Mouse (Mus musculus) hindlimb bud, embryonic 11.5 days (tissue): ENCODE results near the gene Gpt2.

ENCODE experiments used
- DNase-seq: peaks from one replicate; pipeline ENCODE4 v3.0.0-alpha.2; 2012; ENCODE audit warnings: low read depth, low spot score; ENCODE audit errors: extremely low spot score

The Gpt2 gene

DNA sequence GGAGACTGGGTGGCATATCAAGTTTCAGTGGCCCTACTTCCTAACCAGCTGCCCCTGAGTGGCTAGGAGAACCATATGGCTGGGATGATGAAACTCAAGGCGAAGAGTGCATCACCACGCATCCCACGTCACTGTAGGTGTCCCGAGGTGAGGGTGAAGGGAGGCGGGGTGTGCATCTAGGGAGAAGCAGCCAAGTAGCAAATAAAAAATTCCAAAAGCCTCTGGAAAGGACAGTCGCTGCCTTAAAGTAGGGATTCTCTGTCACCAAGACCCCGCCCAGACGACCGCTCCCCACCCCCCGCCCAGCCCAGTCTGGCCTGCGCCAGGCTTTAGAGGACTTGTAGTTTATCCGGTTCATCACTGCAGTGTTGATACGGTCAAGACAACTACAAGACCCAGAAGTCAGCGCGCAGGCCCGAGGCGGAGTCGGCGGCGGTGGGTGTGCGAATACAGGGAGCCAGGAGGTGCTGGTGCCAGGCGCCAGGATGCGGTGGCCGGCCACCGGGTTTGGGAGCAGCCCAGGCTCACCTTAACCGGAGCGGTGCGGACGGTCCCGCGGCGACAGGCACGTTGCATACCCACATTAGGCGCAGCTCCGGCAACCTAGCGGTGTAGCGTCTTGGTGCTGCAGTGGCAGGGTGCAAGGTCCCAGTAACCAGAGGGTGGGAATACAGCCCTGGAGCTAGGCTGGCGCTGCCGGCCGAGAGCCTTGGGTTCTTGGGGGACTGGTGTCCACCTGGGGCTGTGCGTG lies at the start of gene Gpt2:
Gpt2 (plus strand) TSS at position 452 of the 751 bp plus-strand sequence.
- peak; percentile 73 for DNase-seq

DNA sequence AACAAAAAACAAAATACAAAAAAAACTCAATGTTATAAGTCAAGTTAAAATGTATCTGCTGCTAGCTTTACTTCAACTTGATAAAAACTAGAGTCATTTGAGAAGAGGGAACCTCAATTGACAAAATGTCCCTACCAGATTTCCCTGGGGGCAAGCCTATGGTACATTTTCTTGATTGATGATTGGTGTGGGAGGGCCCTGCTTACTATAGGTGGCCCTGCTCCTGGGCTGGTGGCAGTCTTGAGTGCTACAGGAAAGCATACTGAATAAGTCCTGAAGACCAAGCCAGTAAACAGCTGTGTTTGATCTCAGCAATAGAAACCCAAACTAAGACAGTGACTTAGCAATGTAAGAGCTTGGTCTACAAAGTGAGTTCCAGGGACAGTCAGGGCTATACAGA lies 48.3 kb upstream of the Gpt2 start:
- DNase-seq, result no peak

DNA sequence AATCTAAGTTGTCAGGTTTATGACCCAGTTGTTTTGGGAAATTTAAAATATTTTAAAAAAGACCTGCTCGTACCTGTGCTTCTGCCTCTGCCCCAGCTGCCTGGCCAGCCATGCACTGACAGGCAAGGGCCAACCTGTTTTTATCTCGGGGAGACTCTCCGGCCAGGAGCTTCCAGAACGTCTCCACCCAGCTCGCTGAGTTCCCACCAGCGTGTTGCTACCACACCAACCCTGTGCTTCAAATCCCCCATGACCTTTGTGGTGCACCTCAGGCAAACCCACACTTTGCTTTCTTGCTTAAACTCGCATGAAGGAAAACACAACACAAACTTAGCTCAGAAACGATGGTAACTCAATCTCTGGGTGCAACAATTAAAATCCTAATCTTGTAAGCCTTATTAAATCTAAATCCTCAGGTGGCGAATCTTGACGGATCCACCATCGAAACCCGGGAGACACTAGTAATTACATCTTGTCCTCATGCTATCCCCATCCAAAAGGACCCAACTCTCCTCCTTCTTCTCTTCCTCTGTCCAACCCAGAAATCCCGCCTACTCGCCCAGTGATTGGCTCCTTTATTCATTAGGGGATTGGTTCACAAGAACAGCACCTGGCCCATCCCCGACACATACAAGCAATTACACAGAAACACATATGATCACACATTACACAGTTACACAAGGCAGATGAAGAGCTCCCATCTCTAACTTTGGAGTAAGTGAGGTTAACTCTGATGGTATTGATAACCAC lies 46.3 kb upstream of the Gpt2 start:
- no peak for DNase-seq

DNA sequence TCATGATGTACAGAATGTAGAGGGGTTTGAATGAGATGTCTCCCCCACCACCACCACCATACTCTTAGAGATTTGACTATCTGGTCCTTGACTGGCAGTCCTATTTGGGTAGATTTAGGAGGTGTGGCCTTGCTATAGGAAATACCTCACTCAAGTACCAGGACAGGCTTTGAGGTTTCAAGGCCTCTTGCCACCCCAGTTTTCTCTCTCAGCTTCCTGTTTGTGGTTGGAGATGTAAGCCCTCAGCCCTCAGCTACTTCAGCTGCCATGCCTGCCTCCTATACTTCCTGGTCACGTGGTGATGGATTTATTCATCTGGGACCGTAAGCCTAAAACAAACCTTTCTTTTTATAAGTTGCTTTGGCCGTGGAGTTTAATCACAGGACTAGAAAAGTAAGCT lies 42.0 kb upstream of the Gpt2 start:
- DNase-seq, result no peak

DNA sequence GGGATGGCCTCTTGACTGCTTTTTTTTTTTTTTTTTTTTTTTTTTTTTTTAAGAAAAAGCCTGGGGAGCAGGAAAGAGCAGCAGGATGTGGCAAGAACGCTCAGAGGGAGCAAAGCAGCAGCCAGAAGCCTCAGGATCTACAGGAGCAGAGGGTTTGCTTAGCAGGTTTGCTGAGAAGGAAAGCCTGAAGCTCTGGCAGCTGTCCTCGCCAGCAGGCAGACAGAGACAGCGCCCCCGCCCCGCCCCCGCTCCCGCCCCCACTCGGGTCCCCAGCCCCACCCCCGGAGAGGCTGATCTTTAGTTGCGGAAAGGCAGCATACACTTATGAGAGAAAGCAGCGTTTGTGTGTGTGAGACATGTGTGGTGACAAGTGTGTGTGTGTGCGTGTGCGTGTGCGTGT lies 40.0 kb upstream of the Gpt2 start:
- DNase-seq, result no peak

DNA sequence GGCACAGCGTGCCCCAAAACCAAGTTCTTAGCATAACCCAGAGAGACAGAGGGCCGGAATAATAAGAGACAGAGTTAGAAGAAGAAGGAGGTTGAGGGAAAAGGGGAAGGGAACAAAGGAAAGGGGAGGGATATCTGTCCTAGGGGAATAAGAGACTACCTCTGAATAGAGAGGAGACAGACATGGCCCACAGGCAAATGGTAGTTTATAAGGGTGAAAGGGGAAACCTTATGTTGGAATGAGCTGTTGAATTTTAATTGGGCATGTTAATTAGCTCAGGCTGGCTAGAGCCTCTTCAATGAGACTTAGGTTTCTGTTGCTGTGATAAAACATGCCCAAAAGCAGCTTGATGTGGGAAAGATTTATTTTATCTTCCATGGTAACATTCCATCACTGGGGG lies 39.1 kb upstream of the Gpt2 start:
- no peak for DNase-seq

DNA sequence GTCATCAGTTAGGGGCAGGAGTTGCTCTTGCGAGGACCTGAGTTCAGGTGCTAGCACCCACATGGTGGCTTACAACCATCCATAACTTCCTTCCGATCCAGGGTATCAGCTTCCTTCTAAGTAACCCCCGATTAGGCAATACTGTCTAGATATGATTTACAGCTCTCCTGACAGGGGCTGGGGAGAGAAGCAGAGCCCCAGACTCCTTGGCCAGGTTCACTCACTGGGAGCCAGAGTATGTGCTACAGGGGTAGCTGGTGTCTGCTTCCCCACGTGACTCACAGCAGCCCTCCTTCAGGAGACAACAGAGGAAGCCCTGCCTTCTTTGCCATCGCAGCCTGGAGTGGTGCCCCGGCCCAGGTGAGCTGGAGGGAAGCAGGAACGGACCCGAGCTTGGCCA lies 37.6 kb upstream of the Gpt2 start:
- DNase-seq, result no peak

DNA sequence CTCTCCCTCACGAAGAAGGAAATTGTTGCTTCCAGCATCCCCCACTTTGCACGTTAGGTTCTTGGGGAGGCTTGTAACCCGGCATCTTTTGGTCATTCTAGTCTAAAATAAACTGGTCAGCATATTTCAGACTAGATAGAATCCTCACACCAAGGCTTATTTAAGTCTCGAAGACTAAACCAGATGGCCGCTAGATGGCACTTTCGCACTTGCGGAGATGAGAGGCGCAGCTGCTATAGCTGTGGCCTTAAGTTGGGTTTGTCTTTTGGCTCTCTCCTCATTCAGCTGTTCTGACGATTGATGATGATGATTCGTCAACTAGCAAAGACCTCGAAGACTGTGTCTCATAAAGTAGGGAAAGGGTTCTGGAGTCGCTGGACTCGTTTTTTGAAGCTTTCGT lies 35.8 kb upstream of the Gpt2 start:
- DNase-seq, result peak; percentile 62

DNA sequence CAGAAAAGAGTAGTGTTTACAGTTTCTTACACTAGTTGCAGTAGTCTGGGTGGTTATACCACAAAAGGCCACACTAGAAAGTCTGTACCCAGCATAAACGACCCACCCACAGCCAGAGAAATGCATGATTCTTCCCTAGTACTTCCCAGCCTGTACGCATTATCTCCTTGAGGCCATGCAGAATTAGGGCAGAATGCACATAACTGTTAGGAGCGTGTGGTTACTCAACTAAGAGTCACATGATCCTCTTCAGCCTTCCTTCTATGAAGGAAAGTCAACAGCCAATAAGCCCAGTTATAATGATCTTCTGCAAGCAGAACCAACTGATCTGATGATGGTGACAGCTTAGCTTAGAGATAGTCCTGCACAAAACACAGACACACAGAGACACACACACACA lies 32.8 kb upstream of the Gpt2 start:
- no peak for DNase-seq

DNA sequence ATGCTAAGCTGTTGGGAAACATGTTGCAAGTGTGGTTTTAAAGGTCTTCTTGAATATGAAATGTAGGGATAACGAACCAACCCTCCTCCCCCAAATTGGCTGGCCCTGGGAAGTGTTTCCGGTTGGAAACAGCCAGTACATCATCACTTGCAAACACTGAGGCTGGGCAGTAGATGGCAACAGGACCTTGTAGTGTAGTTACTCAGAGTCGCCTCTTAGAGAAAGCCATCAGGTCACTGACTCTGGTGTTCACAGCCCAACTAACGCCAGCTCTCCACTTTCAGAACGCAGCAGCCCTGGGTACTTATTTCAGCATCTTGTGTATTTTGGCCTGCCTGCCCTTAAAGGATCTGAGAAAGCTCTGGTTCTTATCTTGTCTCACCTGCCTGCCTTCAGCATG lies 31.6 kb upstream of the Gpt2 start:
- DNase-seq, result no peak

DNA sequence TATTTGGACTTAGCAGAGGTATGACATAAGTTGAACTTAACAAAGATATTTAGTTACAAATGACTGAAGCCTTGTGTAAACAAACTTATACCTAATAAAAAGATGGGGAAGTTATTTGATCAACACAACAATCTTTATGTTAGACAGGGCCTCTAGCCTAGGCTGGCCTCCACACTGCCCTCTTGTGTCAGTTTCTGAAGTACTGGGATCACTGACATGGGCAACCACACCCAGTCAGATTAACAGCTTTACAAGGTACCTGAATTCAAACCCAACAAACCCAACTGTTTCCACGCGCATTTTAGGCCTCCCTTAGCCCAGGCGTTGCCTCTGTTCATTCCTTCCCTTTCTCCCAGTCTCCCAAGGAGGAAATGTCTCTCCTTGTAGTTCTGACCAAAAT lies 31.0 kb upstream of the Gpt2 start:
- DNase-seq, result no peak

DNA sequence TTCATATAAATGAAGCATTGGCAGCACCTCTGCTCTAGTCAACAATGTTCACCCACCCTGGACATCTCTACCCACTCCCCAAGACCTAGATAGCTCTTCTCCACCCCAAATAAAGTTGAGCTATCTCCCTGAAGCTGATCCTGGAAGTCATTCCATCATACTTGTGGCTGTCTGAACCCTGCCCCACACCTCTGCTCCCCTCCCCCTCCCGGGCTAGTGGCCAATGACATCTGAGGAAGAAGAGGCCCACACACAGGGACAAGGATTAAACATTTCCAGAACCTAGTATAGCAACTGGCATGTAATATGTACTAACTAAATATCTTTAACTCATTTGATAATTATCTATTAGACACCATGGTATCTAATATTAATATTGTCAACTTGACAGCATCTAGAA lies 29.9 kb upstream of the Gpt2 start:
- DNase-seq, result no peak

DNA sequence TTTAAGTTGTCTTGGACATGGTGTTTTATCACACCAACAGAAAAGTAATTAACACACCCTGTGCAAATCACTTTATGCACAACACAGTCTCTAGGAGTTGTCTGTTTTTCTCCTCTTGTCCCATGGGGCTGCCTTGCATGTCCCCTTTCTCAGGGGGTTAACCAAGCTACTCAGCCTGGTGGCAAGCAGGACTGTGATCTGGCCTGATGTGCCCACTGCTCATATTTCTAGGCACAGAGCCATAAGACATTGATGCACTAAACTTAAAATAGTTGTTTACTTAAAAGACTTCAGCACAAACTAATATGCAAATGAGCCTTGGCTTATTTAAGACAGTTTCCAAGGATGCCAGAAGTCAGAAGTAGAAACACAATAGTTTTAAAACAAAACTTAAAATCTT lies 28.1 kb upstream of the Gpt2 start:
- no peak for DNase-seq

DNA sequence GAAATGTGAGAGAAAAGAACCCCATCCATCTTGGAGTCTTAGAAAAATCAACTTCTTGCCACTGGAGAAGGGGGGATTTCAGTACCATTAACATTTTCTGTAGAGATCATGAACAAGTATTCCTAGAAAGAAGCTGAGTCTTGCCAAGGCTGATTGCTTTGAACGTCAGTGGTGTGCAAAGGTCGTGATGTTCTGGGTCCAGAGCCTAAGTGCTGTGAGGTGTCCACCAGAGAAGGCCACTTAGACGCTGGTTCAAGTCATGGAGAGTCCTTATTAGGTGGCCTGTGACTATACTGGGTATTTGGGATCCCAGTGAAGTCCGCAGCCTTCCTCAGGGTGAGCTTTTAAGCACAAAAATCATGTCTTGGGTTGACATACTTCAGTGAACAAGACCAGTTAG lies 26.3 kb upstream of the Gpt2 start:
- no peak for DNase-seq

DNA sequence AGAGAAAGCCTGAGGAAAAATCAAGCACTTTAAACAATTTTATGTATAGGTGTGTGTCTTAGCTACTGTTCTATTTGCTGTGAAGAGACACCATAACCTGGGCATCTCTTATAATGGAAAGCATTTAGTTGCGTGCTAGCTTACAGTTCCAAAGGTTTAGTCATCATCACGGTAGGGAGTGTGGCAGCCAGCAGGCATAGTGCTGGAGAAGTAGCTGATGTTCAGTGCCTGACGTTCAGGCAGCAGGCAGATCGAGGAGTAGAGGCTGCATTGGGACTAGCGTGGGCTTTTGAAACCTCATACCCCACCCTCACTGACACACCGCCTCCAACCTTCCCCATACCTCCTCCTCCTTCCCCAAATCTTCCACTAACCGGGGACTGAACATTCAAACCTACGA lies 21.6 kb upstream of the Gpt2 start:
- DNase-seq, result no peak

DNA sequence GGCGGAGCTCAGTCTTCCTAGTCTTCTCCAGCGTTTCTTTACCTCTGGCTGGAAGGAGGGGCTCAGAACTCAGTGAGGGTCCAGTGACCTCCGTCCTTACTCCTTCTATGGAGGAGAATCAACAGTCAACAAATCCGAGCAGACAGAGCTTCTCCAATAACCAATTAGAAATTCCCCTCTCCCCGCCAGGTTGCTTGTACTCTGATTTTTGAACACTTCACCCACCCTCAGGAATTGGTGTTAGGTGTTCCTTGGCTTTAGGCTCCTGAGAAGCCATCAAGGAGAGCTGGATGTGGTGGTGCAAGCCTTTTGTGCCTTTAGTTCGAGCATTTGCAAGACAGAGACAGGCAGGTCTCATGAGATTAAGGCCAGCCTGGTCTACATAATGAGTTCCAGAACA lies 19.6 kb upstream of the Gpt2 start:
- no peak for DNase-seq

DNA sequence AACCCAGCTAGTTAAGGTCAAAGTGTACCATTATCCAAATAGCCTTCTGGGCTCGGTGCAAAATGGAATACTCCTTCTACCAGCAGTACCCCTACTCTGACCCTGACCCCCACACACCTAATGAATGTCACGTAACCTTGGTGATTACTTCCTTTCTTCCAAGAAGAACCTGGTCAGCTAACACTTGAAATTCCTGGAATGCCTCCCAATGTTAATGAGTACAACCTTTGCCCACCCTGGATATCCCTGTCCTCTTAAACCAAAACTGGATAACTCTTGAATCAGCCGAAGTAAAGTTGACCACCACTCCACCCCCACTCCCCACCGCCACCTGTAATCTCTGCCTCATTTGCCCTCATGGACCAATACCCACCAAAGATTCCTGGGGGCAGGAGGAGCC lies 19.1 kb upstream of the Gpt2 start:
- no peak for DNase-seq

DNA sequence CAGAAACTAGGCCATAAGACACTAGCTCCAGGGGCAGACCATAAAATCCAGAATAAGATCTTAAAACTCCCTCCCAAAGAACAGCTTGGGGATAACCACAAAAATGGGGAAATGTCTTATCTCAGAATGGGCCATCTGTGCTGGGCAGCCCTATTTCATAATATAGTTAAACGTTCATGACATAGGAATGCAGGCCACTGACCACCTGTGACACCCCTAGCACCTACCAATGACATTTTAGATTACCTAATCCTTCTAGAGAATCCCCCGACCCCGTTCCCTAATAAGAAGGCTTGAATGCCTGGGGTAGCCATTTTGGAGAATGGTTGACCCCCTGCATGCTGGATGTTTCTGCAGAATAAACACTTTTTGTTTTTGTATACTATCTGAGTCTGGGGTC lies 17.5 kb upstream of the Gpt2 start:
- DNase-seq, result no peak

DNA sequence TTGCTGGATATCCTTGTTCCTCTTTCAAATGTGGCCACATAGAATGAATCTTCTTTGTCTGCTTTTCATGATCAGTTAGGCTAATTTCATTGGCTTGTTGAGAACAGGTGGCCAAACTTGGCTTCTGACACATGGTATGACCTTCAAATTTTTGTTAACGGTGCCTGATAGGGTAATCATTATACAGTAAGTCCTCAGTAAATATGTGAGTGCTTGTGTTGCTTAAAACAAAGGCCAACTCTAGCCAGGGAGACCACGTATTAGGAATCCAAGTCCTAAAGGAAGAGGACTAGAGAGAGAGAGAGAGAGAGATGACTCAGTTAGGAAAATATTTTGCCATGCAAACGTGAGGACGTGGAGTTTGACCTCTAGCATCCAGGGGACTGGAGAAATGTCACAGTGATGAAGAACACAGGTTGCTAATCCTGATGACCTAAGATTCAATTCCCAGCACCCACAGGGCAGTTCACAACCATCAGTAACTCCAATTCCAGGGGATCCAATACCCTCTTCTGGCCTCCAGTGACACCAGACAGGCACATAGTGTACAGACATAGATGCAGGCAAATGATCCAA lies 15.3 kb upstream of the Gpt2 start:
- no peak for DNase-seq

DNA sequence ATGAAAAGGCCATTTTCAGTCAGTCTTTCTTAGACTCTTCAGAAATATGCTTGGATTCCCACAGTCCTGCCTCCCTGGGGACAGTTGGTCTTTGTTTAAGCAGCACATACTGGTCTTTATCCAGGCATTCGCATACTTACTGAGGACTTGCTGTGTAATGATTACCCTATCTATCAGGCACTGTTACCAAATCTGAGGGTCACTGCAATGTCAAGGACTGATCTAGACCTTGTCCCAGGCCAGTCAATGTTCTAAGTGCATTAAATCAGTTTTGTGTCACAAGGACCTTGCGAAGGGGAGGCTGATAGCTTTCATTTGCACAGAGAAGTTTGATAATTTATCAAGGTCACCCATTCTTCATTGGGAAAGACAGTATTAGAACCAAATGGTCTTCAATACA lies 14.0 kb upstream of the Gpt2 start:
- no peak for DNase-seq

DNA sequence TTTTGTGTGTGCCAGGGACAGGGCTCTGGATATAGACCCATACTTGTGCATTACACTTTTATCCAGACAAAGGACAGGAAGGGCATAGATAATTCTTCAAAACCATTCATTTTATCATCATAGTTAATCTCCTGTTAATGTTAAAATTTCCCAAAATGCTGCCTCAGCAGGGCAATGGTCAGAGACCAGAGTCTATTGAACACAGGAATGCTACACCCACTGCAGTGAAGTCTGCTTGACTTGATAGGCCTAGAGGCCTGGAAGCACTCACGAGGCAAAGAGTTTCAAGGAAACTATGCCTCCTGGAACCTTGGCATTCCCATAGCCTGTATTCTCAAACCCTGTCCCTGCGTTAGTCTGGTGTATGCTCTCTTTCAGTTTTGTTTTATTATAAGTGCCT lies 12.7 kb upstream of the Gpt2 start:
- DNase-seq, result no peak

DNA sequence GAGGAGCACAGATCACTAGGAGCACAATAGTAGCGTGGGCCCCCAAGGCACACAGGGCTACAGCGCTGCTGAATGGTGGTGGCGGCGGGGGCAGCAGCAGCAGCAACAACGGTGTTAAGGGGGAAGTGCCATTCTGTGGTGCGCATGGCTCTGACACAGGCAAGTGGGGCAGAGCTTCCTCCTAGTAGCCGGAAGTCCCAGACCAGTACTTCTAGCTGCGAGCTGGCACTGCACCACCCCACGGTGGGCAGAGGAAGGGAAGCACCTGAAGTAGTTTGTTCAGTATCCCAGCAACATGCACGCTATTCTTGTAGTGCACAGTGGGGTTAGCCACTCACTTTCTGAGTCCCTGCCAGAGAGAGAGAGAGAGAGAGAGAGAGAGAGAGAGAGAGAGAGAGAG lies 10.5 kb upstream of the Gpt2 start:
- no peak for DNase-seq
